Mouse (Mus musculus) erythroblast, embryonic 14.5 days (primary cell): ENCODE data around the gene Nrxn3.

ENCODE experiments used
- GATA1 ChIP-seq: IDR thresholded peaks from 2 replicates; pipeline ENCODE4 v1.6.1; 2012; ENCODE audit warnings: low read length, inconsistent platforms, mixed read lengths
- TAL1 ChIP-seq: IDR thresholded peaks from 3 replicates; pipeline ENCODE4 v1.6.1; 2012; ENCODE audit warnings: low read length, inconsistent platforms, mixed read lengths

GRCm38 (mm10) chr12:89479096-89479495 lies 756.4 kb downstream of the Nrxn3 start:
- TF ChIP-seq GATA1 (no peak), TAL1 (no peak)
